Mouse (Mus musculus) cerebellum, adult 18-20 months (tissue): ENCODE measurements around the gene Adamts8.
A peak's percentile ranks its signal among the peaks of the same experiment; 100 is the strongest.

Experiments used
- DNase-seq, 2 experiments: peaks; one replicate each; pipeline ENCODE4 v3.0.0; 2021

The Adamts8 gene

GRCm38 (mm10) chr9:30922197-30922894 is 20.0 kb upstream of the Adamts8 start, which contains the start of gene Adamts15:
TSS of gene Adamts15 (minus strand) at chr9:30922452.
- peak; percentile 18 to 26 for DNase-seq

GRCm38 (mm10) chr9:30928759-30929158 is 13.6 kb upstream of the Adamts8 start:
- no peak for DNase-seq

DNA sequence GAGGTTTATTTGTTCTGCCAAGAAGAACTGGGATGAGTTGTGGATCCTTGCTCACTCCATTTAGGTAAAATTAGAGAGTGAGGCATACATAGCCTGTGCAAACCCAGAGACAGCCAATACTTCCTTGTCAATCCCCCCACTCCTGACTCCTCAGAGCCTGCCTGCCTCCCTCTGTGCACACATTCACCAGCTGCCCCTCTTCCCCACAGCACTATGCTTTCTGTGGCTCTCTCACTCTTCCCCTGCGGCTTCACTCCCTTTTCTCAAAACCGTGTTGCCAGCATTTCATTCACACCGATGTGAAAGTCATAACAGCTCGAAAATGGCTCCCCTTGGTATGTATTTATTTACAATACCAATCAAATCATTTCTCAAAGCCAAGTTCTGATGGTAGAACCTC is 10.0 kb upstream of the Adamts8 start:
- no peak for DNase-seq

DNA sequence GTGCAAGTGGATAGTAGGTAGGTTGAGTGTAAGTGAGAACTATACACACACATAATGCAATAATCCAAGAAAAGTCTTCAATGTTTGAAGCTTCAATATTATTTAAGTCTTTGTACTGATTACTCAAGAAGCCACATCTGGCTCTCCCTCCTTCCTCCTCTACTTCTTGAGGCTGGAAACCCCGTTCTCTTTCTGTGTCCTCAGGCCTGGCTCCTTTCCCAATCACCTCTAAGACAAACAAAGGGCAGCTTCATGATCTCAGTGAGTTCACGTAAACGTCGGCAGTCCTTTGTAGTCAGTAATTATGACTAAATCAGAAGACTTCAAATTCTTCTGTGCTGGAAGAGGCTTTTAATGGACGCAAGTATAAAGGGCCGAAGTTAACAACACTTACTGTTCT is 7.5 kb upstream of the Adamts8 start:
- no peak for DNase-seq

- DNase-seq = peak; percentile 35 to 36
Observed at GRCm38 (mm10) chr9:30936674-30937438, 5.5 kb upstream of the Adamts8 start.

DNA sequence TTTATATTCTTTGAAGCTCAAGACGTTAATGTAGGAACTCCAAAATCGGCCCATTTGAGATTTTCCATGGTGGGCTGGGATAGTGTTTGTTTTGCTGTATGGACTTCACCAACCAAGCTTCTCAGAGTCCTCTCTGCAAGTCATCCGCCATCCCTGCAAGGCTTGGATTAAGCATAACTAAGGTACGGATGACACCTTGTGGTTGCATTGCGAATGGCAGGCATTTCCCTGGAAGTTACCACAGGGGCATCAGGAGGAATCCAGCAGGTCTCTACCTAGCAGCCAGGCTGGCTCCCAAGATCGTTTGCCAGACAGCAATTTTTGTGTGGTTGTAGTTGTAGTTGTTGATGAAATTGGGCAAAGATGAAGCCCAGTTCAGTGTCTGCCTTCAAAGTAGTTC is 2.0 kb upstream of the Adamts8 start:
- DNase-seq = peak; percentile 83 to 86

- DNase-seq = no peak
Observed at GRCm38 (mm10) chr9:30943341-30943740, 979 bp downstream of the Adamts8 start.

GRCm38 (mm10) chr9:30944234-30944633 is 1.9 kb downstream of the Adamts8 start:
- no peak for DNase-seq

DNA sequence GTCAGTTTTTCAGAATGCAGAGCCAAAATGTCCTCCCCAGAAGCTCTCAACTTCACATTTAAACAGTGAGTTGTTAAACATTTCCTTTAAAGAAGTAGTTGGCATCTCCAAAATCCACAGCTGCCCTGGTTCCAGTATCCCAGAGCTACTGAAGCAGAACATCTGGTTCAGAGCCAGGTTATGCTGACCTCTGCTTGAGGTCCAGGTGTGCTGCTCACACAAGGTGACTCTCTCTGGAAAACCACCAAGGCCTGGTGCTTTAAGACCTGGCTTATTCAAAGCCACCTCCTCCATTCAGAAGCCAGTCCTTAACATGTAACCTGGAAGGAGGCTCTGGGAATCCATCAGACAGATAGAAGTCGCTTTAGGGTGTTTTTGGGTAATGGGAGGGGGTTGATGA is 2.9 kb downstream of the Adamts8 start:
- DNase-seq = no peak

DNA sequence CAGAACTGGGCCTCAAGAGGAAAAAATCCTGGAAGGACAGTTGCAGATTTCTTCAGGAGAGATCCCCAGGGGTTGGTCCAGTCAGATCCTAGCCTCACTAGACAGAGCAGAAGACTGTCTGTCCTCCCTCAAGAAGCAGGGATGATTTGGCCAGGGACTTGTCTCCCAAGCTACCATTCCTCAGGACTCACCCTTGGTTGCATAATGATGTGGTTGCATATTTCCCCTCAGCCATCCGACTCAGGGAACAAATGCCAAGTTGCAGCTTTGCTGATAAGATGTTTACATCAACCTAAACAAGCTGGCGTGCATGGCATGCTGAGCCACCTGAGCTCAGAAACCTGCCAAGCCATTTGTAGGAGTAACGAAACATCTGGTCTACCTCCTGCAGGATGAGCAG is 7.1 kb downstream of the Adamts8 start:
- no peak for DNase-seq

DNA sequence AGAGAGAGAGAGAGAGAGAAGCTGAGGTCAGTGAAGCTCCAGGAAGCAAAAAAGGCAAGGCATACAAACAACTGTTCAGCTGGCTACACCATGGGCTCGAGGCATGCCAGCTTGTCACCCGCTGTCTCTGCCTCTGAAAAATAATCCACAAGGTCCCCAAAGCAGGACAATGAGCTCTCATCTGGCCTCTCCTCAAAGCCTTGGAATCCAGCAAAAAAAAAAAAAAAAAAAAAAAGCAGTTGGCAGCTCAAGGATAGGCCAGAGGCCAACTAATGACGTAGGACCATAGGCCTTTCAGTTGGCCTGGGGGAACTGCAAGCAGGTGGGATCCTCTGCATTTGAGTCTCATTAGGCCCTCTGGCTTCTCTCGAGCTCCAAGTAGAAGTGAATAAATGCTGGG is 7.6 kb downstream of the Adamts8 start:
- no peak for DNase-seq

DNA sequence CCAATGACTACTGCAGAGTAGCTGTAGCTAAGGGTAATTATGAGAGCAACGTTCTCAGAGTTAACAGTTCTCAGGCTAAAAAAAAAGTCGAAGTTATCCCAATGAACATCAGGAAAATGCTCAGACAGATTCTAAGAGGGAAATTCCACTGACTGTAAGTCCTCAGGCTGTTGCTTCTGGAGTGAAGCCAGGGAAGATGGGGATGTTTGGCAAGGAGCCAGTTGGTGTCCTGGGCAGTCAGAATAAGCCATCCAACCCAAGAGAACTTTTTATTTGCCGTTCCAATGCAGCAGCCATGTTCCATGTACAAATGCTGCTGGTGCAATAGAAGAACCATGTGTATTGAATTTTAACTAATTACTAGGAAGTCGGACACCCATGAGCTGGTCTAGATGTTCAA is 8.2 kb downstream of the Adamts8 start:
- DNase-seq = no peak

DNA sequence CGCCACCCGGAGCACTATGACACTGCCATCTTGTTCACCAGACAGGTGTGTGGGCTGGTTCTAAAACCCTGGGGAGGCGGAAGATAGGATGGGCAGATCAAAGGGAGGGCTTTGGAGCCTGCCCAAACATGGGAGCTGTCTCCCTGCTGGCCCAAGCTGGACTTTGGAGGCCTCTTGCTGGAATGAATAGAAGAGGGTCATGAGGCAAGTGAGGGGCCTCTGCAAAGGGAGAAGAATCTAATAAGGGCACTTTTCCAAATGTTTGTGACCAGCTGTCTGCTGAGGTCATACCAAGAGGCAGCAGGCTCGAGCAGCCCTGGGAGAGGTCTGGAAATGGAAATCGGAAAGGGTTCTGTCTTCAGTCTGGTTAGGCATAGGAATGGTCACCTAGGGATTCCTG is 9.1 kb downstream of the Adamts8 start:
- DNase-seq = no peak

DNA sequence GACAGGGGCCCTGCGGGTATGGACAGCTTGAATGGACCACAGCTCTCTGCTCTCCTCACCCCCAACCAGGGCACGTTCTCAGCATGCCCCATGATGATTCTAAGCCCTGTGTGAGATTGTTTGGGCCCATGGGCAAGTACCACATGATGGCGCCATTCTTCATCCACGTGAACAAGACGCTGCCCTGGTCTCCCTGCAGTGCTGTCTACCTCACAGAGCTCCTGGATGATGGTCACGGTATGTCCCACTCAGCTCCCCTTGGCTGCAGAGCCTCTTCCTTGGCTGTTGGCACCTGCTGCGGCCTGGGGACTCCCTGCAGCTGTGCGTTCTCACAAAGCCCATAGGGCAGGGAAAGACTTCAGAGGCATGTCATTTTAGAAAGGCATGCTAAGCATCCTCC is 10.9 kb downstream of the Adamts8 start:
- DNase-seq = no peak

DNA sequence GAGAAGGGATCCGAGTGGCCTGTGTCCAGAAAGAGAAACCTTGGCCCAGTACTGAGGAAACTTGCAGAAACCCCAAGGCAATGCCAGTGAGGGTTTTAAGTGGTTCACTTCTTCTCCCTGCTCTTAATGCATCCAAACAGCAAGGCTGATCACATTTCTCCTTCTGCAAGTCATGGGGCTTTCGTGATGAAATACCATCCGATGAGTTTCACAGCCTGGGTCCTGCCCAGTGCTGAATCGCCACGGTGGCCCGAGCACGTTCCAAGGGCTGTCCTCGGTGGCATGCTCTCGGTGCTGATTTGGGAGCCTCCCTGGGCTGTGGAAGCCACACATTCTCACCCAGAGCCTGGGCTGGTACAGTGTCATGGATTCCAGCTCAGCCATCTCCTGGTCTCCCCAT is 12.9 kb downstream of the Adamts8 start:
- DNase-seq = no peak

DNA sequence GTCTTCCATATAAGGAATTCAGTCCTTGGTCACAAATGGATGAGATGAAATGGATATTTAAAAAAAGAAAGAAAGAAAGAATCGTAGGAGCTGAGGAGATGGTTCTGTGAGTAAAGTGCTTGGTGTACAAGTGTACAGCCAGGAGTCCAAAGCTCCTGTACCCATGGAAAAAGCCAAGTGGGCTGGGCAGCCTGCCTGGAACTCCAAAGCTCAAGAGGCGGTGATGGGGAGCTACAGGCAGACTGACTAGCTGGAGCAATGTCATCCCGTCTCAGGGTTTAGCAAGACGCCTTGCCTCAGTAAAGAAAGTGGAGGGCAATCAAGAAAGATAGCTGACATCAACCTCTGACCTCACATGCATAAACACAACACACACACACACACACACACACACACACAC is 21.4 kb downstream of the Adamts8 start:
- DNase-seq = no peak

- DNase-seq = no peak
Observed at GRCm38 (mm10) chr9:30964685-30965084, 22.3 kb downstream of the Adamts8 start.

DNA sequence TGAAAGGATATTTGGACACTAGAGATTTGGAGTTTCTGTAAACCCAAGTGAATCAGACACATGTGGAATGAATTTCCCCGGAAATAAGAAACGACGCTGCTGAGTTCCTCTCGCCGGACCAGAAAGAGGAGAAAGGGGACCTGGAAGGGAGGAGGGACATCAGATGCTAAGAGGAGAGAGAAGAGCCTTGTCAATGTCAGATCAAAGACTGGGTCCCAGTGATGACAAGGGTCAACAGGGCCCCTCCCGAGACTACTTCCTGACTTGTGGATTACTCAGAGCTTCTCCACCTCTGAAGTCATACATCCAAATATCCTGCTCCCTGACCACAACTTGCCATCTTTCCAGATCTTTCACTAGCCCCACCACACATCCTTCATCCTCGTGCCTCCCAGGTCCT is 24.5 kb downstream of the Adamts8 start:
- no peak for DNase-seq

DNA sequence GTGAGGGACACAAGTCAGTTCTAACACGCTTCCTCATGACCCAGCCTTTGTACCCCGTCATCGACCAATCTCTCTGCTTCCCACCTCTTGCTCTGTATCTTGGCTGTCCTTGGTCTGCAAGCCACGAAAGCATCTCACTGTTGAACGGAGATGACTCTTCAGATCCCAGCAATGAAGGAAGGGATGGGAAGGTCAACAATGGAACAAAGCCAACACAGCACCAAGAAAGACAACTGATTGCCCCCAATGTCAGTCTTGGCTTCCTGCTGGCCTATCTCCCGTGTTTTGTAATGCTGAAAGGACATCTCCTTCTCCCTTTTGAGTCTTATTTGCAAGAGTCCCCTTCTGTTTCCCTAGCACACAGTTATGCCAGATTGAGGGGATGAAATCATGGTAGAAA is 25.8 kb downstream of the Adamts8 start:
- no peak for DNase-seq

GRCm38 (mm10) chr9:30970001-30970400 is 27.6 kb downstream of the Adamts8 start:
- DNase-seq = no peak

- DNase-seq = no peak
Observed at GRCm38 (mm10) chr9:30971967-30972366, 29.6 kb downstream of the Adamts8 start.

DNA sequence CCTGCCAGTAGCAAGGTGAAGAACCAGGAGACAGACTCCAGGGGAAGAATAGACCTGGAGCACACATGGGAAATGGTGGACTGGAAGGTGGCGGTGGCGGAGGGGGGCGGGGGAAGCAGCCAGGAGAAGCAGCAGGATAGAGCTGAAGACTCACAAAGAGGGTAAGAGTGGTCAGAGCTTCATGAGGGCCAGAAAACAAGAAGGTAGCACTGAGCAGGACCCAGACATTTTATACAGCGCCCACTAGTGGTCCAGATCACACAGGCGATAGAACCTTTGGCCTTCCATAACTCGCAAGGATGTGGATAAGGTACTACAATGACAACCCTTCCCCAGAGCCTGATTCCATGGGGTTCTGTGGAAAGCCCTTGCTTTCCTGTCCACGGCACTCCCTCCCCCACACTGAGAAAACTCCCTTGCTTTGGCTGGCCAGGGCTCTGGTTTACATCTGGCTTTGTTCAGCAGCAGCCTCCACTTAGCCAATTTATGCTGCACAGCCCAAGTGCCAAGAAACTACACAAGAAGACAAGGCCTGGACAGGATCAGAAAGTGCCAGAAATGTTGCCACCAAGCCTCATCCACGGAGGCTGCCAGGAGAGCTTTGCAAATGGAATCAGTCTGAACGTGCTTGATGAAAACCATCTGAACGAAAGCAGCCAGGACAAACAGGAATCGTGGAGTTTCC is 34.1 kb downstream of the Adamts8 start:
- DNase-seq = no peak

DNA sequence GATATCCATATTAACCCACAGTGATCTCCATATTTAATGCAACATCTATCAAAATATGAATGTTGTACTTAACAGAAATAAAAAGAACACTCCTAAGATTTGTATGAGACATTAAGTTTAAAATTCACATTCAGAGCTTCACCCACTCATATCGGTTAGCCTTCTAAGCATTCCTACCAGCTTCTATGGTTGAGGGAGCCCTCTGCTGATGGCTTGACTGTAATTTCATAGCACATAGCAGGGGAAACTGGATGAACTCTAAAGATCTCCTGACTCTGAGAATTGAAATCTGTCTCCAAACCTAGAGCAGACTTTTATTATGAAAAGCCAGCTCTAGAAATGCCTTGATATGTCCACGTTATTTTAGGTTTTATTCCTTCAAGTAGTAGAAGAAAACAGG is 38.1 kb downstream of the Adamts8 start:
- no peak for DNase-seq

DNA sequence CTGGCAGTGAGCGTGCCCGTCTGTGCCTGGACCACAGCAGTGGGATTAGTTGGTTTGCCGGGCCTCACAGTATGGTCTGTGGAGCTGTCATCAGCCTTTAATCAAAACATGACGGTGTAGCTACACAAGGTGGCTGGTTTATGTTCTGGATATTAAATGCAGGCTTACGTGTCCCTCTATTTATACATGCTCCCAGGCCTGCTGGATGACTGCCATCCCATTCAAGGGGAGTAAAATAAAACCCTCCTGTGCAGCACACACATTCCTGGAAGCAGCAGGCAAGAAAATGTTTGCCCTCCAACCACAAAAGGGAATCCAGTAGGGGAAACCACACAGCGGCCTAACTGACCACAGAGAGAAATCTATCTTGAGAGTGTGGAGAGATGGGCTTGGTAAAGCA is 43.4 kb downstream of the Adamts8 start:
- DNase-seq = no peak
